Mouse (Mus musculus) ES-Bruce4 (cell line): ENCODE results near the gene Cmbl. TPM values are rescaled to one million over a fixed set of nuclear protein-coding genes. Genes with fewer than 3 reads are reported as not detected.

Source experiments
- H3K27ac ChIP-seq: 2 replicates; pipeline ENCODE4 v1.5.1; 2012; ENCODE audit warnings: low read length, inconsistent platforms; ENCODE audit not compliant: insufficient read depth
- H3K27me3 ChIP-seq: 2 replicates; pipeline ENCODE4 v1.6.1; 2012; ENCODE audit warnings: mild to moderate bottlenecking, low read length, inconsistent platforms; ENCODE audit not compliant: control insufficient read depth, poor library complexity, insufficient read depth, severe bottlenecking
- H3K36me3 ChIP-seq: 2 replicates; pipeline ENCODE4 v1.6.1; 2012; ENCODE audit warnings: inconsistent platforms, mild to moderate bottlenecking, low read length, moderate library complexity; ENCODE audit not compliant: control insufficient read depth, poor library complexity, insufficient read depth, severe bottlenecking
- H3K4me1 ChIP-seq: one replicate; pipeline ENCODE4 v1.8.1; 2011; ENCODE audit warnings: low read length; ENCODE audit not compliant: control insufficient read depth, insufficient read depth
- H3K4me3 ChIP-seq: 2 replicates; pipeline ENCODE4 v1.5.1; 2011; ENCODE audit warnings: low read depth, mild to moderate bottlenecking, low read length
- H3K9ac ChIP-seq: 2 replicates; pipeline ENCODE4 v1.6.1; 2012; ENCODE audit warnings: low read depth, mild to moderate bottlenecking, inconsistent platforms; ENCODE audit not compliant: poor library complexity, severe bottlenecking
- H3K9me3 ChIP-seq: replicated peaks from 2 replicates; pipeline ENCODE4 v1.6.1; 2012; ENCODE audit warnings: mild to moderate bottlenecking, low read length, inconsistent platforms; ENCODE audit not compliant: control insufficient read depth, poor library complexity, insufficient read depth, severe bottlenecking
- CTCF ChIP-seq: IDR thresholded peaks from one replicate; pipeline ENCODE4 v1.8.1; 2011; ENCODE audit warnings: low read depth, low read length
- EP300 ChIP-seq: IDR thresholded peaks from 2 replicates; pipeline ENCODE4 v1.6.1; 2011; ENCODE audit warnings: low read depth, low read length; ENCODE audit not compliant: insufficient read depth
- POLR2A ChIP-seq: IDR thresholded peaks from one replicate; pipeline ENCODE4 v1.8.1; 2011; ENCODE audit warnings: low read length; ENCODE audit not compliant: insufficient read depth
- polyA plus RNA-seq: library from polyadenylated mRNA; stranded (reverse); fragments of >200 nt; gene quantifications from 2 replicates; pipeline ENCODE4 v1.2.4, GENCODE M21; 2011; ENCODE audit warnings: low read depth; ENCODE audit not compliant: missing spikeins, insufficient read depth, insufficient read length

The Cmbl gene
- polyA plus RNA-seq, 1 experiment: not detected

GRCm38 (mm10) chr15:31583304-31584085 lies 18.3 kb downstream of the Cmbl start:
- Histone ChIP-seq H3K4me1 (no peaks in the 10 kb centered on the region), H3K9ac (no peak overlapping the region), H3K27me3 (no peaks in the 10 kb centered on the region), H3K9me3 (no peaks in the 10 kb centered on the region), H3K27ac (no peak overlapping the region), H3K4me3 (no peak overlapping the region), H3K36me3 (no peaks in the 10 kb centered on the region)
- TF ChIP-seq EP300 (no peak), CTCF (no peak), POLR2A (no peak)

- no peak overlapping the region for H3K9ac ChIP-seq
- TF ChIP-seq EP300 (no peak), POLR2A (no peak), CTCF (no peak)
- H3K36me3 ChIP-seq: peaks cover 6% of the 10 kb centered on the region
- no peak overlapping the region for H3K4me3 ChIP-seq
- H3K27me3 ChIP-seq: no peaks in the 10 kb centered on the region
- H3K9me3 ChIP-seq: no peaks in the 10 kb centered on the region
- no peaks in the 10 kb centered on the region for H3K4me1 ChIP-seq
- H3K27ac ChIP-seq: no peak overlapping the region
Measured at GRCm38 (mm10) chr15:31585238-31585637, 20.0 kb downstream of the Cmbl start.

GRCm38 (mm10) chr15:31586088-31586487 lies 20.9 kb downstream of the Cmbl start:
- Histone ChIP-seq H3K36me3 (peaks cover 15% of the 10 kb centered on the region), H3K9me3 (no peaks in the 10 kb centered on the region), H3K4me1 (no peaks in the 10 kb centered on the region), H3K27ac (no peak overlapping the region), H3K4me3 (no peak overlapping the region), H3K27me3 (no peaks in the 10 kb centered on the region), H3K9ac (no peak overlapping the region)
- TF ChIP-seq CTCF (no peak), POLR2A (no peak), EP300 (no peak)

GRCm38 (mm10) chr15:31586519-31586918 lies 21.3 kb downstream of the Cmbl start:
- Histone ChIP-seq H3K27ac (no peak overlapping the region), H3K4me3 (no peak overlapping the region), H3K27me3 (no peaks in the 10 kb centered on the region), H3K9ac (no peak overlapping the region), H3K4me1 (no peaks in the 10 kb centered on the region), H3K9me3 (no peaks in the 10 kb centered on the region), H3K36me3 (peaks cover 19% of the 10 kb centered on the region)
- TF ChIP-seq CTCF (peak; percentile 98), POLR2A (no peak), EP300 (no peak)

GRCm38 (mm10) chr15:31587789-31588188 lies 22.6 kb downstream of the Cmbl start:
- Histone ChIP-seq H3K9ac (no peak overlapping the region), H3K36me3 (peaks cover 32% of the 10 kb centered on the region)

GRCm38 (mm10) chr15:31588989-31589640 lies 23.9 kb downstream of the Cmbl start:
- Histone ChIP-seq H3K27ac (no peak overlapping the region), H3K4me3 (no peak overlapping the region), H3K27me3 (no peaks in the 10 kb centered on the region), H3K9ac (no peak overlapping the region), H3K4me1 (no peaks in the 10 kb centered on the region), H3K9me3 (no peaks in the 10 kb centered on the region), H3K36me3 (peaks cover 45% of the 10 kb centered on the region)
- TF ChIP-seq POLR2A: no peak
- TF ChIP-seq CTCF: no peak
- TF ChIP-seq EP300: no peak

More at GRCm38 (mm10) chr15:31587789-31588188, 22.6 kb downstream of the Cmbl start:
- no peak overlapping the region for H3K27ac ChIP-seq
- TF ChIP-seq POLR2A (no peak), CTCF (no peak), EP300 (no peak)
- H3K4me1 ChIP-seq: no peaks in the 10 kb centered on the region
- no peaks in the 10 kb centered on the region for H3K9me3 ChIP-seq
- no peaks in the 10 kb centered on the region for H3K27me3 ChIP-seq
- no peak overlapping the region for H3K4me3 ChIP-seq
